Mouse (Mus musculus) E14TG2a.4 (cell line): Measurements from ENCODE around the gene Schip1.

ENCODE experiments used
- CTCF ChIP-seq: conservative IDR thresholded peaks from 2 replicates; pipeline ENCODE4 v1.5.1; 2014; ENCODE audit warnings: low read length
- NANOG ChIP-seq: IDR thresholded peaks from 2 replicates; pipeline ENCODE4 v1.6.1; 2014; ENCODE audit warnings: borderline replicate concordance, low read length, mixed read lengths
- POU5F1 ChIP-seq: IDR thresholded peaks from 2 replicates; pipeline ENCODE4 v1.6.1; 2014; ENCODE audit warnings: low read length, borderline replicate concordance

- TF ChIP-seq CTCF (no peak), NANOG (no peak), POU5F1 (no peak)
These were observed 314.2 kb downstream of the Schip1 start for GRCm38 (mm10) chr3:68378799-68379198.
